ENCODE assay signal across 8 mouse cellular contexts in the genomic region with DNA sequence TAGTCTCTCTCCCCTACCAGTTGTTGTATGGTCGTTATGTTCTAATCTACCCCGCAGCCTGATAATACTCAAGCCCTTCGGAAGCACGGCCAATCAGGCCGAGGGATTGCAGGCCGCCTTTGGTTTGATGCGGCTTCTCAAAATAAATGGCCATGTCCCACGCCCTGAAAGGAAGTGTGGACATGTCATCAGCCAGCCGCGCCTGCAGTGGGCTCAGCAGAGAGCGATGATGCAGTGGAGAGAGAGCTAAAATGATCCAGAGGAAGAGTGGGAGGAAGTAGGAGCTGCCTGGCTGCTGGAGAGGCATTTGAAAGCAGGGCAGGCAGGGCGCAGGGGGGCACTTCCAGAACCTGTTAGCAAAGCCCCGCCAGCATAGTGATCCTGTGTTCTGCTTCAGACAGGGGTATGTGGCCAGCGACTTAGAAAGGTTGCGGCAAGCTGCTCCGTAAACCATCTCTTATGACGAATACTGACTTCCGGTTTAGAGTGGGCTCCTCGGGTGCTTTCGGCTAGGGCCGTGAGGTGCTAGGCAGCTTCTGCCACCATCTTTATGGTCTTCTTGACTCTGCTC. TPM values are rescaled to one million over a fixed set of nuclear protein-coding genes. Genes with fewer than 3 reads are reported as not detected.
A peak's percentile ranks its signal among the peaks of the same experiment; 100 is the strongest.
DNase-seq lines count a peak whose midpoint lies in the region; ATAC-seq and TF ChIP-seq lines count a peak whose summit lies in the region.

No protein-coding gene starts in this region.

- peak in 1 of 2 experiments; percentile 45; a peak in 3 of 4 replicates for TF ChIP-seq EP300 in MEL (IDR thresholded peaks at IDR 0.05; ENCODE audit: low read depth in 1 of 2, low read length in 2 of 2)
- TF ChIP-seq EP300 in heart, postnatal 0 days (IDR thresholded peaks at IDR 0.05; ENCODE audit: low read depth) = no peak
- no peak for TF ChIP-seq EP300 in liver, postnatal 0 days (IDR thresholded peaks at IDR 0.05; ENCODE audit: low read depth)

- H3K79me2 ChIP-seq in MEL (ENCODE audit: control insufficient read depth, insufficient read depth, low read length, poor library complexity) = peaks cover 37% of the 10 kb centered on the region

- peak overlapping the region; percentile 68 for H3K9ac ChIP-seq in MEL (ENCODE audit: control insufficient read depth, low read depth, low read length, poor library complexity, severe bottlenecking)
- peak overlapping the region; percentile 41; the same call in 1 of the 2 replicates for H3K9ac ChIP-seq in heart, postnatal 0 days (replicated peaks; ENCODE audit: low read depth, low read length)
- H3K9ac ChIP-seq in liver, postnatal 0 days (replicated peaks) = no peak overlapping the region; the same call in 1 of the 2 replicates
- H3K9ac ChIP-seq in forebrain, embryonic 11.5 days (ENCODE audit: low read length) = no peak overlapping the region

- no peaks in the 10 kb centered on the region for H3K9me3 ChIP-seq in MEL (replicated peaks; ENCODE audit: insufficient read depth, low read length)
- H3K9me3 ChIP-seq in heart, postnatal 0 days (replicated peaks; ENCODE audit: control insufficient read depth, low read length) = no peaks in the 10 kb centered on the region
- H3K9me3 ChIP-seq in liver, postnatal 0 days (ENCODE audit: low read length) = no peaks in the 10 kb centered on the region
- no peaks in the 10 kb centered on the region for H3K9me3 ChIP-seq in forebrain, embryonic 11.5 days (ENCODE audit: control insufficient read depth, low read length)

- no peaks in the 10 kb centered on the region for H3K27me3 ChIP-seq in kidney, adult 2 months (replicated peaks; ENCODE audit: control insufficient read depth, insufficient read depth, low read length)
- H3K27me3 ChIP-seq in MEL (ENCODE audit: control insufficient read depth in 1 of 2, insufficient read depth in 2 of 2, low read length in 2 of 2) = no peaks in the 10 kb centered on the region
- H3K27me3 ChIP-seq in heart, postnatal 0 days (ENCODE audit: control insufficient read depth, insufficient read depth, low read length) = no peaks in the 10 kb centered on the region
- no peaks in the 10 kb centered on the region for H3K27me3 ChIP-seq in liver, postnatal 0 days (ENCODE audit: insufficient read depth, low read length)
- no peaks in the 10 kb centered on the region for H3K27me3 ChIP-seq in forebrain, embryonic 11.5 days (ENCODE audit: control insufficient read depth, insufficient read depth, low read length)

- H3K4me2 ChIP-seq in heart, postnatal 0 days (ENCODE audit: low read depth, low read length) = peak overlapping the region; percentile 61
- H3K4me2 ChIP-seq in liver, postnatal 0 days (ENCODE audit: low read depth, low read length) = peak overlapping the region; percentile 70
- no peak overlapping the region for H3K4me2 ChIP-seq in forebrain, embryonic 11.5 days (ENCODE audit: low read depth, low read length, severe bottlenecking)

- 68% methylated on average over 21 of the region's 21 CpGs for WGBS in kidney, adult 2 months
- 13% methylated on average over 21 of the region's 21 CpGs for WGBS in heart, postnatal 0 days
- WGBS in liver, postnatal 0 days (ENCODE audit: insufficient replicate concordance) = 40% methylated on average over 21 of the region's 21 CpGs
- WGBS in forebrain, embryonic 11.5 days = 87% methylated on average over 21 of the region's 21 CpGs

- H3K36me3 ChIP-seq in kidney, adult 2 months (ENCODE audit: control insufficient read depth, insufficient read depth, low read length) = no peaks in the 10 kb centered on the region
- H3K36me3 ChIP-seq in MEL (ENCODE audit: control insufficient read depth in 1 of 2, insufficient read depth in 2 of 2, low read length in 2 of 2) = peaks cover 0 to 30% of the 10 kb centered on the region in 2 experiments; a peak in 2 of 4 replicates
- H3K36me3 ChIP-seq in heart, postnatal 0 days (replicated peaks; ENCODE audit: control insufficient read depth, insufficient read depth, low read length) = no peaks in the 10 kb centered on the region
- H3K36me3 ChIP-seq in liver, postnatal 0 days (replicated peaks; ENCODE audit: insufficient read depth, low read length) = no peaks in the 10 kb centered on the region
- no peaks in the 10 kb centered on the region for H3K36me3 ChIP-seq in forebrain, embryonic 11.5 days (ENCODE audit: control insufficient read depth, insufficient read depth, low read length)

- TF ChIP-seq CTCF in kidney, adult 2 months (conservative IDR thresholded peaks at IDR 0.05; ENCODE audit: insufficient read depth, insufficient read length, low read depth, low read length) = no peak
- no peak for TF ChIP-seq CTCF in MEL (IDR thresholded peaks at IDR 0.05 in 2 of 3, conservative IDR thresholded peaks at IDR 0.05 in 1 of 3; ENCODE audit: control insufficient read depth in 1 of 3, insufficient read depth in 1 of 3, low read depth in 2 of 3, low read length in 3 of 3, poor library complexity in 1 of 3, severe bottlenecking in 1 of 3)
- TF ChIP-seq CTCF in heart, postnatal 0 days (IDR thresholded peaks at IDR 0.05; ENCODE audit: low read depth) = no peak
- no peak for TF ChIP-seq CTCF in liver, postnatal 0 days (IDR thresholded peaks at IDR 0.05; ENCODE audit: low read depth)

- peak; percentile 49 for ATAC-seq in heart, postnatal 0 days (ENCODE audit: insufficient read depth, low read depth)
- ATAC-seq in liver, postnatal 0 days = no peak
- no peak for ATAC-seq in forebrain, embryonic 11.5 days (replicated peaks; ENCODE audit: low FRiP score)

- DNase-seq in kidney, adult 2 months = peak; percentile 21
- no peak for DNase-seq in kidney, adult 18-20 months
- peak; percentile 83 for DNase-seq in MEL (ENCODE audit: low read depth, low spot score)
- DNase-seq in heart, postnatal 0 days (ENCODE audit: low spot score) = peak; percentile 66
- peak; percentile 24 for DNase-seq in liver, postnatal 0 days
- DNase-seq in thymus, postnatal 0 days (ENCODE audit: low spot score) = peak; percentile 43
- DNase-seq in forebrain, embryonic 11.5 days (ENCODE audit: low spot score) = no peak
- DNase-seq in embryo, embryonic 11 days = no peak

- H3K4me1 ChIP-seq in kidney, adult 2 months (ENCODE audit: control insufficient read depth, insufficient read depth, low read length) = peaks cover 14% of the 10 kb centered on the region
- peaks cover 2 to 35% of the 10 kb centered on the region in 2 experiments for H3K4me1 ChIP-seq in MEL (ENCODE audit: control insufficient read depth in 1 of 2, insufficient read depth in 2 of 2, low read length in 2 of 2)
- H3K4me1 ChIP-seq in heart, postnatal 0 days (ENCODE audit: control insufficient read depth, insufficient read depth) = peaks cover 36% of the 10 kb centered on the region
- H3K4me1 ChIP-seq in liver, postnatal 0 days (ENCODE audit: insufficient read depth) = peaks cover 37% of the 10 kb centered on the region
- H3K4me1 ChIP-seq in forebrain, embryonic 11.5 days (replicated peaks; ENCODE audit: control insufficient read depth, insufficient read depth, low read length) = peaks cover 9% of the 10 kb centered on the region

- no peak overlapping the region for H3K27ac ChIP-seq in kidney, adult 2 months (ENCODE audit: insufficient read depth, low read depth, low read length)
- H3K27ac ChIP-seq in MEL (ENCODE audit: control insufficient read depth, low read depth, low read length) = peak overlapping the region; percentile 88
- peak overlapping the region; percentile 91 for H3K27ac ChIP-seq in heart, postnatal 0 days (ENCODE audit: low read depth)
- peak overlapping the region; percentile 65 for H3K27ac ChIP-seq in liver, postnatal 0 days (ENCODE audit: low read depth)
- H3K27ac ChIP-seq in forebrain, embryonic 11.5 days (ENCODE audit: low read depth, low read length) = no peak overlapping the region

- H3K4me3 ChIP-seq in kidney, adult 2 months (ENCODE audit: insufficient read depth, low read depth, low read length) = peak overlapping the region; percentile 9
- peak overlapping the region; percentile 56 to 77 for H3K4me3 ChIP-seq in MEL (ENCODE audit: control insufficient read depth in 1 of 2, insufficient read depth in 1 of 2, low read depth in 2 of 2, low read length in 2 of 2)
- H3K4me3 ChIP-seq in heart, postnatal 0 days (ENCODE audit: low read depth, low read length) = peak overlapping the region; percentile 44
- H3K4me3 ChIP-seq in liver, postnatal 0 days (ENCODE audit: low read depth, low read length) = peak overlapping the region; percentile 33
- no peak overlapping the region for H3K4me3 ChIP-seq in forebrain, embryonic 11.5 days (ENCODE audit: low read depth, low read length)

- TF ChIP-seq POLR2A in kidney, adult 2 months (IDR thresholded peaks at IDR 0.05; ENCODE audit: low read depth, low read length) = no peak
- TF ChIP-seq POLR2A in MEL (IDR thresholded peaks at IDR 0.05; ENCODE audit: control insufficient read depth in 1 of 2, insufficient read depth in 1 of 2, low read depth in 1 of 2, low read length in 2 of 2, poor library complexity in 1 of 2) = no peak

- no peak for TF ChIP-seq RAD21 in MEL (IDR thresholded peaks at IDR 0.05; ENCODE audit: low read depth, low read length)

RNA-seq across cellular contexts. Expression of a gene that starts 3.2 kb away (rescaled TPM):
- polyA plus RNA-seq in kidney, adult 2 months (2012; rRNA removed) = 15.9 and 17.1 TPM in 2 replicates
- 17.3 and 19.7 TPM in 2 replicates for total RNA-seq in MEL (2012; rRNA removed)
- polyA plus RNA-seq in MEL (2012; ENCODE audit: insufficient read depth in 1 of 2, insufficient read length in 2 of 2, low read depth in 1 of 2, low replicate concordance in 2 of 2, missing spikeins in 1 of 2) = 10 to 100 TPM in 1 of 2 experiments, not detected in 1; 34.5 TPM
- 16.0 and 19.1 TPM in 2 replicates for total RNA-seq in heart, postnatal 0 days (2014; rRNA removed; ENCODE audit: low replicate concordance)
- 6.0 and 7.0 TPM in 2 replicates for polyA plus RNA-seq in heart, postnatal 0 days (2015; fragmentation: Nextera tagmentation; extraction: Ambion mirVana)
- 2.9 and 3.1 TPM in 2 replicates for polyA plus RNA-seq in liver, postnatal 0 days (2015; fragmentation: Nextera tagmentation; extraction: Ambion mirVana)
- 12.5 and 13.1 TPM in 2 replicates for polyA plus RNA-seq in thymus, postnatal 0 days (2015; fragmentation: Nextera tagmentation; extraction: Ambion mirVana)
- 18.6 and 19.8 TPM in 2 replicates for polyA plus RNA-seq in forebrain, embryonic 11.5 days (2014; fragmentation: Nextera tagmentation; extraction: Ambion mirVana)

RNA-seq across cellular contexts. Expression of a gene that starts 24.8 kb away (rescaled TPM):
- 0.89 and 1.2 TPM in 2 replicates for polyA plus RNA-seq in kidney, adult 2 months (2012; rRNA removed)
- total RNA-seq in MEL (2012; rRNA removed) = 39.6 and 41.8 TPM in 2 replicates
- 10 to 100 TPM in 1 of 2 experiments, not detected in 1; 59.5 TPM for polyA plus RNA-seq in MEL (2012; ENCODE audit: insufficient read depth in 1 of 2, insufficient read length in 2 of 2, low read depth in 1 of 2, low replicate concordance in 2 of 2, missing spikeins in 1 of 2)
- 4.4 and 19.2 TPM in 2 replicates for total RNA-seq in heart, postnatal 0 days (2014; rRNA removed; ENCODE audit: low replicate concordance)
- polyA plus RNA-seq in heart, postnatal 0 days (2015; fragmentation: Nextera tagmentation; extraction: Ambion mirVana) = 9.4 and 10.1 TPM in 2 replicates
- polyA plus RNA-seq in liver, postnatal 0 days (2015; fragmentation: Nextera tagmentation; extraction: Ambion mirVana) = 10.6 and 11.8 TPM in 2 replicates
- 32.2 and 35.4 TPM in 2 replicates for polyA plus RNA-seq in thymus, postnatal 0 days (2015; fragmentation: Nextera tagmentation; extraction: Ambion mirVana)
- 58.3 and 59.5 TPM in 2 replicates for polyA plus RNA-seq in forebrain, embryonic 11.5 days (2014; fragmentation: Nextera tagmentation; extraction: Ambion mirVana)

RNA-seq across cellular contexts. Expression of a gene that starts 25.1 kb away (rescaled TPM):
- 13.0 and 17.7 TPM in 2 replicates for polyA plus RNA-seq in kidney, adult 2 months (2012; rRNA removed)
- total RNA-seq in MEL (2012; rRNA removed) = 60.2 and 65.4 TPM in 2 replicates
- 100 to 1,000 TPM in 1 of 2 experiments, not detected in 1; 111 TPM for polyA plus RNA-seq in MEL (2012; ENCODE audit: insufficient read depth in 1 of 2, insufficient read length in 2 of 2, low read depth in 1 of 2, low replicate concordance in 2 of 2, missing spikeins in 1 of 2)
- 37.2 and 65.8 TPM in 2 replicates for total RNA-seq in heart, postnatal 0 days (2014; rRNA removed; ENCODE audit: low replicate concordance)
- polyA plus RNA-seq in heart, postnatal 0 days (2015; fragmentation: Nextera tagmentation; extraction: Ambion mirVana) = 139 and 161 TPM in 2 replicates
- polyA plus RNA-seq in liver, postnatal 0 days (2015; fragmentation: Nextera tagmentation; extraction: Ambion mirVana) = 47.3 and 51.9 TPM in 2 replicates
- 132 and 136 TPM in 2 replicates for polyA plus RNA-seq in thymus, postnatal 0 days (2015; fragmentation: Nextera tagmentation; extraction: Ambion mirVana)
- polyA plus RNA-seq in forebrain, embryonic 11.5 days (2014; fragmentation: Nextera tagmentation; extraction: Ambion mirVana) = 71.4 and 83.9 TPM in 2 replicates

RNA-seq across cellular contexts. Expression of a gene that starts 32.4 kb away (rescaled TPM):
- polyA plus RNA-seq in kidney, adult 2 months (2012; rRNA removed) = 1.4 TPM in 2 replicates
- 0.15 and 0.16 TPM in 2 replicates for total RNA-seq in MEL (2012; rRNA removed)
- under 1 TPM in 1 of 2 experiments, not detected in 1; 0.38 TPM for polyA plus RNA-seq in MEL (2012; ENCODE audit: insufficient read depth in 1 of 2, insufficient read length in 2 of 2, low read depth in 1 of 2, low replicate concordance in 2 of 2, missing spikeins in 1 of 2)
- 2.7 TPM in 1 of 2 replicates, not detected in the other for total RNA-seq in heart, postnatal 0 days (2014; rRNA removed; ENCODE audit: low replicate concordance)
- 0.26 and 0.33 TPM in 2 replicates for polyA plus RNA-seq in heart, postnatal 0 days (2015; fragmentation: Nextera tagmentation; extraction: Ambion mirVana)
- 0.33 TPM in 2 replicates for polyA plus RNA-seq in liver, postnatal 0 days (2015; fragmentation: Nextera tagmentation; extraction: Ambion mirVana)
- 0.69 and 0.95 TPM in 2 replicates for polyA plus RNA-seq in thymus, postnatal 0 days (2015; fragmentation: Nextera tagmentation; extraction: Ambion mirVana)
- polyA plus RNA-seq in forebrain, embryonic 11.5 days (2014; fragmentation: Nextera tagmentation; extraction: Ambion mirVana) = 2.8 and 4.4 TPM in 2 replicates

RNA-seq across cellular contexts. Expression of a gene that starts 47.0 kb away (rescaled TPM):
- polyA plus RNA-seq in kidney, adult 2 months (2012; rRNA removed) = 96.5 and 113 TPM in 2 replicates
- 118 and 137 TPM in 2 replicates for total RNA-seq in MEL (2012; rRNA removed)
- 10 to 100 TPM in 1 of 2 experiments, not detected in 1; 77.1 TPM for polyA plus RNA-seq in MEL (2012; ENCODE audit: insufficient read depth in 1 of 2, insufficient read length in 2 of 2, low read depth in 1 of 2, low replicate concordance in 2 of 2, missing spikeins in 1 of 2)
- 24.2 and 29.9 TPM in 2 replicates for total RNA-seq in heart, postnatal 0 days (2014; rRNA removed; ENCODE audit: low replicate concordance)
- 69.3 and 71.1 TPM in 2 replicates for polyA plus RNA-seq in heart, postnatal 0 days (2015; fragmentation: Nextera tagmentation; extraction: Ambion mirVana)
- 144 and 149 TPM in 2 replicates for polyA plus RNA-seq in liver, postnatal 0 days (2015; fragmentation: Nextera tagmentation; extraction: Ambion mirVana)
- 80.0 and 83.9 TPM in 2 replicates for polyA plus RNA-seq in thymus, postnatal 0 days (2015; fragmentation: Nextera tagmentation; extraction: Ambion mirVana)
- 159 and 166 TPM in 2 replicates for polyA plus RNA-seq in forebrain, embryonic 11.5 days (2014; fragmentation: Nextera tagmentation; extraction: Ambion mirVana)

Comparison
In these comparisons a context has a peak if more than half of its experiments do, and no peak if none do; other contexts are left out.
1. DNase-seq: peak in kidney, adult 2 months (single experiment), MEL (single experiment), heart, postnatal 0 days (single experiment), liver, postnatal 0 days (single experiment) and thymus, postnatal 0 days (single experiment); none in kidney, adult 18-20 months (single experiment), forebrain, embryonic 11.5 days (single experiment) and embryo, embryonic 11 days (single experiment).
2. H3K27ac ChIP-seq: peak in MEL (single experiment), heart, postnatal 0 days (single experiment) and liver, postnatal 0 days (single experiment); none in kidney, adult 2 months (single experiment) and forebrain, embryonic 11.5 days (single experiment).
3. H3K9ac ChIP-seq: peak in MEL (single experiment) and heart, postnatal 0 days (single experiment); none in liver, postnatal 0 days (single experiment) and forebrain, embryonic 11.5 days (single experiment).